Mouse (Mus musculus): ENCODE results near the gene Alg3. TPM values are rescaled to one million over a fixed set of nuclear protein-coding genes. Genes with fewer than 3 reads are reported as not detected.

Alg3 gene
- polyA plus RNA-seq, 1 experiment from 2014 or later, result 48.9 TPM

GRCm38 (mm10) chr16:20642161-20642560 lies 30.6 kb upstream of the Alg3 start:
- H3K4me2 ChIP-seq, result no peak overlapping the region
- peak; percentile 82 for TF ChIP-seq CTCF (IDR thresholded peaks at IDR 0.05; ENCODE audit: low read depth)
- no peaks in the 10 kb centered on the region for H3K36me3 ChIP-seq (ENCODE audit: insufficient read depth)
- H3K4me1 ChIP-seq (ENCODE audit: insufficient read depth), result no peaks in the 10 kb centered on the region
- H3K9me3 ChIP-seq (ENCODE audit: low read depth, low read length), result no peaks in the 10 kb centered on the region
- H3K9ac ChIP-seq, result no peak overlapping the region
- 1% methylated on average over 8 of the region's 8 CpGs for WGBS
- no peak overlapping the region for H3K4me3 ChIP-seq (ENCODE audit: low read depth, low read length)
- H3K27me3 ChIP-seq (ENCODE audit: insufficient read depth, low read length), result no peaks in the 10 kb centered on the region
- ATAC-seq (ENCODE audit: insufficient read depth) (peak; percentile 65; the same call in 1 of the 2 replicates), DNase-seq (peak; percentile 86)
- no peak overlapping the region for H3K27ac ChIP-seq (ENCODE audit: low read depth)

GRCm38 (mm10) chr16:20638367-20638766 lies 26.8 kb upstream of the Alg3 start:
- Histone ChIP-seq H3K4me1 (ENCODE audit: insufficient read depth) (no peaks in the 10 kb centered on the region), H3K4me2 (no peak overlapping the region), H3K9me3 (ENCODE audit: low read depth, low read length) (no peaks in the 10 kb centered on the region), H3K27ac (ENCODE audit: low read depth) (no peak overlapping the region), H3K9ac (no peak overlapping the region), H3K4me3 (ENCODE audit: low read depth, low read length) (no peak overlapping the region), H3K27me3 (ENCODE audit: insufficient read depth, low read length) (no peaks in the 10 kb centered on the region), H3K36me3 (ENCODE audit: insufficient read depth) (no peaks in the 10 kb centered on the region)
- TF ChIP-seq CTCF (IDR thresholded peaks at IDR 0.05; ENCODE audit: low read depth), result no peak
- DNase-seq (no peak), ATAC-seq (ENCODE audit: insufficient read depth) (no peak)
- WGBS, result 67% methylated on average over 8 of the region's 8 CpGs

- no peaks in the 10 kb centered on the region for H3K9me3 ChIP-seq (ENCODE audit: low read depth, low read length)
- no peak for TF ChIP-seq CTCF (IDR thresholded peaks at IDR 0.05; ENCODE audit: low read depth)
- no peak overlapping the region for H3K27ac ChIP-seq (ENCODE audit: low read depth)
- ATAC-seq (ENCODE audit: insufficient read depth), result no peak
- no peaks in the 10 kb centered on the region for H3K36me3 ChIP-seq (ENCODE audit: insufficient read depth)
- no peaks in the 10 kb centered on the region for H3K4me1 ChIP-seq (ENCODE audit: insufficient read depth)
- H3K4me2 ChIP-seq, result no peak overlapping the region
- 69% methylated on average over 8 of the region's 8 CpGs for WGBS
- DNase-seq, result no peak
- no peak overlapping the region for H3K9ac ChIP-seq
- H3K4me3 ChIP-seq (ENCODE audit: low read depth, low read length), result no peak overlapping the region
- no peaks in the 10 kb centered on the region for H3K27me3 ChIP-seq (ENCODE audit: insufficient read depth, low read length)
These were observed 25.9 kb upstream of the Alg3 start for GRCm38 (mm10) chr16:20637410-20637809.

GRCm38 (mm10) chr16:20629731-20630634 lies 18.4 kb upstream of the Alg3 start, which contains the start of gene Ece2:
Ece2 (plus strand) TSS chr16:20629828.
- Histone ChIP-seq H3K4me2 (peak within 1 kb of the TSS; percentile 82), H3K9me3 (ENCODE audit: low read depth, low read length) (no peaks in the 10 kb centered on the region), H3K9ac (peak within 1 kb of the TSS; percentile 62), H3K27me3 (ENCODE audit: insufficient read depth, low read length) (peaks cover 25% of the 10 kb centered on the region), H3K36me3 (ENCODE audit: insufficient read depth) (no peaks in the 10 kb centered on the region), H3K4me3 (ENCODE audit: low read depth, low read length) (peak within 1 kb of the TSS; percentile 53), H3K27ac (ENCODE audit: low read depth) (no peak within 1 kb of the TSS), H3K4me1 (ENCODE audit: insufficient read depth) (no peaks in the 10 kb centered on the region)
- 5% methylated on average over 54 of the region's 54 CpGs for WGBS
- TF ChIP-seq CTCF (IDR thresholded peaks at IDR 0.05; ENCODE audit: low read depth), result no peak
- peak; percentile 62; the same call in 1 of the 2 replicates for ATAC-seq (ENCODE audit: insufficient read depth)
- DNase-seq, result peak; percentile 56

GRCm38 (mm10) chr16:20628871-20629391 lies 17.4 kb upstream of the Alg3 start:
- H3K36me3 ChIP-seq (ENCODE audit: insufficient read depth), result no peaks in the 10 kb centered on the region
- no peaks in the 10 kb centered on the region for H3K4me1 ChIP-seq (ENCODE audit: insufficient read depth)
- H3K4me3 ChIP-seq (ENCODE audit: low read depth, low read length), result no peak overlapping the region
- DNase-seq (no peak), ATAC-seq (ENCODE audit: insufficient read depth) (no peak)
- no peaks in the 10 kb centered on the region for H3K9me3 ChIP-seq (ENCODE audit: low read depth, low read length)
- peak overlapping the region; percentile 82 for H3K4me2 ChIP-seq
- no peak overlapping the region for H3K27ac ChIP-seq (ENCODE audit: low read depth)
- H3K9ac ChIP-seq, result no peak overlapping the region
- H3K27me3 ChIP-seq (ENCODE audit: insufficient read depth, low read length), result peaks cover 25% of the 10 kb centered on the region
- 57% methylated on average over 11 of the region's 11 CpGs for WGBS
- no peak for TF ChIP-seq CTCF (IDR thresholded peaks at IDR 0.05; ENCODE audit: low read depth)

GRCm38 (mm10) chr16:20623211-20623610 lies 11.7 kb upstream of the Alg3 start:
- 37% methylated on average over 2 of the region's 2 CpGs for WGBS
- Histone ChIP-seq H3K4me3 (ENCODE audit: low read depth, low read length) (no peak overlapping the region), H3K27ac (ENCODE audit: low read depth) (no peak overlapping the region), H3K27me3 (ENCODE audit: insufficient read depth, low read length) (peaks cover 39% of the 10 kb centered on the region), H3K36me3 (ENCODE audit: insufficient read depth) (no peaks in the 10 kb centered on the region), H3K9ac (no peak overlapping the region), H3K9me3 (ENCODE audit: low read depth, low read length) (no peaks in the 10 kb centered on the region), H3K4me1 (ENCODE audit: insufficient read depth) (peaks cover 3% of the 10 kb centered on the region), H3K4me2 (0 out of 2 replicates have a peak overlapping the region, but pooled peaks have one; percentile 99)
- ATAC-seq (ENCODE audit: insufficient read depth) (no peak), DNase-seq (no peak)
- no peak for TF ChIP-seq CTCF (IDR thresholded peaks at IDR 0.05; ENCODE audit: low read depth)

Data from lung, embryonic 14.5 days (tissue).